15 mouse cellular contexts compared by ENCODE assay signal in genomic region chr2:50101152-50101450, GRCm38 (mm10). TPM values are rescaled to one million over a fixed set of nuclear protein-coding genes. Genes with fewer than 3 reads are reported as not detected.
A peak's percentile ranks its signal among the peaks of the same experiment; 100 is the strongest.
DNase-seq lines count a peak whose midpoint lies in the region; ATAC-seq lines count a peak whose summit lies in the region.
"Had no signal": no experiment of that assay in that cellular context is flagged by ENCODE, and none has a peak within 500 bp of the region (broad histone marks: within the 10 kb centered on the region; RNA-seq: fewer than 3 reads in every experiment).

No protein-coding gene starts in this region.

- 76% methylated on average over 1 of the region's 1 CpGs for WGBS in heart, embryonic 13.5 days
- 91% methylated on average over 1 of the region's 1 CpGs for WGBS in hindbrain, embryonic 11.5 days
- 86% methylated on average over 1 of the region's 1 CpGs for WGBS in hindbrain, embryonic 16.5 days
- 56% methylated on average over 1 of the region's 1 CpGs for WGBS in midbrain, embryonic 16.5 days

- no peak overlapping the region for H3K9ac ChIP-seq in heart, embryonic 13.5 days
- H3K9ac ChIP-seq in hindbrain, embryonic 11.5 days (ENCODE audit: low read depth, low read length): no peak overlapping the region
- no peak overlapping the region for H3K9ac ChIP-seq in hindbrain, embryonic 16.5 days (ENCODE audit: low read depth, low read length)
- no peak overlapping the region for H3K9ac ChIP-seq in midbrain, embryonic 16.5 days (ENCODE audit: low read depth, low read length)
- H3K9ac ChIP-seq: embryonic facial prominence, embryonic 13.5 days had no signal

- no peak for ATAC-seq in heart, embryonic 13.5 days (ENCODE audit: extremely low read depth, insufficient number of reproducible peaks, low FRiP score, low TSS enrichment)
- ATAC-seq in hindbrain, embryonic 11.5 days (ENCODE audit: low FRiP score): peak; percentile 38; the same call in 1 of the 2 replicates
- no peak; the same call in none of the 2 replicates for ATAC-seq in hindbrain, embryonic 16.5 days
- 0 out of 2 replicates have a peak, but pooled peaks have one; percentile 17 for ATAC-seq in midbrain, embryonic 16.5 days

- DNase-seq in heart, adult 8-10 months (ENCODE audit: low spot score): no peak
- DNase-seq in hindbrain, embryonic 11.5 days (ENCODE audit: low spot score): no peak
- no peak for DNase-seq in urinary bladder, postnatal 10 days (ENCODE audit: low spot score)
- DNase-seq in urinary bladder, adult 18-20 months (ENCODE audit: low spot score in 2 of 2): no peak
- DNase-seq: cerebellum, adult 11-12 months; layer of hippocampus, adult 9-11 months; lung, adult 18-20 months; lung, postnatal 4 days; right cerebral cortex, adult 18-20 months; thymus, postnatal 4 days had no signal

- peaks cover 37% of the 10 kb centered on the region for H3K4me1 ChIP-seq in heart, embryonic 13.5 days
- H3K4me1 ChIP-seq in hindbrain, embryonic 11.5 days (replicated peaks; ENCODE audit: control insufficient read depth, insufficient read depth, low read length): peaks cover 7% of the 10 kb centered on the region; the same call in 1 of the 2 replicates
- peaks cover 11% of the 10 kb centered on the region for H3K4me1 ChIP-seq in hindbrain, embryonic 16.5 days (ENCODE audit: control insufficient read depth, insufficient read depth, low read depth, low read length)
- peaks cover 13% of the 10 kb centered on the region; the same call in 1 of the 2 replicates for H3K4me1 ChIP-seq in midbrain, embryonic 16.5 days (ENCODE audit: control insufficient read depth, insufficient read depth, low read length)

- H3K4me3 ChIP-seq in heart, embryonic 13.5 days: no peak overlapping the region
- no peak overlapping the region for H3K4me3 ChIP-seq in hindbrain, embryonic 11.5 days (ENCODE audit: low read depth, low read length)
- H3K4me3 ChIP-seq in hindbrain, embryonic 16.5 days (ENCODE audit: low read length): no peak overlapping the region
- H3K4me3 ChIP-seq in midbrain, embryonic 16.5 days (ENCODE audit: low read depth, low read length): no peak overlapping the region
- H3K4me3 ChIP-seq: embryonic facial prominence, embryonic 13.5 days had no signal

- H3K36me3 ChIP-seq in heart, embryonic 13.5 days: no peaks in the 10 kb centered on the region
- no peaks in the 10 kb centered on the region for H3K36me3 ChIP-seq in hindbrain, embryonic 11.5 days (ENCODE audit: control insufficient read depth, insufficient read depth, low read length)
- no peaks in the 10 kb centered on the region for H3K36me3 ChIP-seq in hindbrain, embryonic 16.5 days (ENCODE audit: control insufficient read depth, insufficient read depth, low read length)
- no peaks in the 10 kb centered on the region for H3K36me3 ChIP-seq in midbrain, embryonic 16.5 days (ENCODE audit: control insufficient read depth, insufficient read depth, low read length)
- H3K36me3 ChIP-seq: embryonic facial prominence, embryonic 13.5 days had no signal

- no peaks in the 10 kb centered on the region for H3K27me3 ChIP-seq in heart, embryonic 13.5 days (replicated peaks)
- H3K27me3 ChIP-seq in hindbrain, embryonic 11.5 days (ENCODE audit: control insufficient read depth, insufficient read depth, low read length): no peaks in the 10 kb centered on the region
- no peaks in the 10 kb centered on the region for H3K27me3 ChIP-seq in hindbrain, embryonic 16.5 days (replicated peaks; ENCODE audit: control insufficient read depth, insufficient read depth, low read length)
- no peaks in the 10 kb centered on the region for H3K27me3 ChIP-seq in midbrain, embryonic 16.5 days (ENCODE audit: control insufficient read depth, insufficient read depth, low read depth, low read length)
- H3K27me3 ChIP-seq: embryonic facial prominence, embryonic 13.5 days had no signal

- H3K9me3 ChIP-seq in heart, embryonic 13.5 days: no peaks in the 10 kb centered on the region
- H3K9me3 ChIP-seq in hindbrain, embryonic 11.5 days (ENCODE audit: control insufficient read depth, low read length): no peaks in the 10 kb centered on the region
- no peaks in the 10 kb centered on the region for H3K9me3 ChIP-seq in hindbrain, embryonic 16.5 days (ENCODE audit: control insufficient read depth, low read length)
- no peaks in the 10 kb centered on the region for H3K9me3 ChIP-seq in midbrain, embryonic 16.5 days (replicated peaks; ENCODE audit: control insufficient read depth, low read length, poor library complexity, severe bottlenecking)
- H3K9me3 ChIP-seq: embryonic facial prominence, embryonic 13.5 days had no signal

- H3K27ac ChIP-seq in heart, embryonic 13.5 days (replicated peaks): peak overlapping the region; percentile 59
- no peak overlapping the region for H3K27ac ChIP-seq in hindbrain, embryonic 11.5 days (ENCODE audit: low read depth, low read length)
- H3K27ac ChIP-seq in hindbrain, embryonic 16.5 days (ENCODE audit: low read depth, low read length): 0 out of 2 replicates have a peak overlapping the region, but pooled peaks have one; percentile 3
- H3K27ac ChIP-seq in midbrain, embryonic 16.5 days (ENCODE audit: low read length): no peak overlapping the region
- H3K27ac ChIP-seq: embryonic facial prominence, embryonic 13.5 days had no signal

- H3K4me2 ChIP-seq in heart, embryonic 13.5 days: no peak overlapping the region
- no peak overlapping the region for H3K4me2 ChIP-seq in hindbrain, embryonic 11.5 days (replicated peaks; ENCODE audit: low read depth, low read length)
- no peak overlapping the region for H3K4me2 ChIP-seq in hindbrain, embryonic 16.5 days (ENCODE audit: low read length)
- H3K4me2 ChIP-seq in midbrain, embryonic 16.5 days (ENCODE audit: low read length): no peak overlapping the region
- H3K4me2 ChIP-seq: embryonic facial prominence, embryonic 13.5 days had no signal

RNA-seq across cellular contexts. Expression of gene Lypd6, which starts 34.9 kb away (rescaled TPM):
- polyA plus RNA-seq in heart, embryonic 13.5 days (2015; fragmentation: Nextera tagmentation; extraction: Ambion mirVana): 3.5 and 4.9 TPM in 2 replicates
- total RNA-seq in heart, adult 8-10 months (2022): 1 to 10 TPM in 2 of 4 experiments, under 1 TPM in 2; 0.24 to 2.8 (median 0.73) TPM
- 5.3 and 5.5 TPM in 2 replicates for polyA plus RNA-seq in hindbrain, embryonic 11.5 days (2014; fragmentation: Nextera tagmentation; extraction: Ambion mirVana)
- 12.9 and 14.1 TPM in 2 replicates for polyA plus RNA-seq in hindbrain, embryonic 16.5 days (2015; fragmentation: Nextera tagmentation; extraction: Ambion mirVana)
- 7.9 and 14.4 TPM in 2 replicates for polyA plus RNA-seq in midbrain, embryonic 16.5 days (2015; fragmentation: Nextera tagmentation; extraction: Ambion mirVana)
- total RNA-seq: common myeloid progenitor, adult 5-6 weeks had no signal

Comparison
In these comparisons a context has a peak if more than half of its experiments do, and no peak if none do; other contexts are left out.
1. ATAC-seq: peak in hindbrain, embryonic 11.5 days (single experiment) and midbrain, embryonic 16.5 days (single experiment); none in heart, embryonic 13.5 days (single experiment) and hindbrain, embryonic 16.5 days (single experiment).
2. H3K27ac ChIP-seq: peak in heart, embryonic 13.5 days (single experiment) and hindbrain, embryonic 16.5 days (single experiment); none in hindbrain, embryonic 11.5 days (single experiment) and midbrain, embryonic 16.5 days (single experiment).